Mouse (Mus musculus) gastrocnemius, adult 8-10 months (tissue): ENCODE data around the gene Zfp141. TPM values are rescaled to one million over a fixed set of nuclear protein-coding genes. Genes with fewer than 3 reads are reported as not detected.

Source experiments
- DNase-seq, 2 experiments: peaks; one replicate each; pipeline ENCODE4 v3.0.0; 2022; ENCODE audit warnings: low spot score in 2 of 2
- total RNA-seq, 4 experiments: library from RNA; stranded (reverse); gene quantifications; 2 replicates each; pipeline ENCODE4 v1.2.4; 2022

Zfp141 gene
- total RNA-seq: 1 to 10 TPM; 3.7 to 5.1 (median 4.5) TPM

GRCm38 (mm10) chr7:42505588-42505987 lies at the start of gene Zfp141:
Zfp141 (minus strand) TSS chr7:42505740.
- DNase-seq: peak; percentile 65 to 70

- DNase-seq: no peak
These were observed 46.2 kb upstream of the Zfp141 start for GRCm38 (mm10) chr7:42551766-42552165.

GRCm38 (mm10) chr7:42505186-42505585 lies 354 bp downstream of the Zfp141 start:
- no peak for DNase-seq

- DNase-seq: no peak
These were observed 7.3 kb downstream of the Zfp141 start for GRCm38 (mm10) chr7:42498248-42498647.

GRCm38 (mm10) chr7:42497356-42497755 lies 8.2 kb downstream of the Zfp141 start:
- no peak for DNase-seq

GRCm38 (mm10) chr7:42496202-42496601 lies 9.3 kb downstream of the Zfp141 start:
- no peak for DNase-seq

- no peak for DNase-seq
These were observed 14.7 kb downstream of the Zfp141 start for GRCm38 (mm10) chr7:42490859-42491258.

- DNase-seq: no peak
These were observed 15.2 kb downstream of the Zfp141 start for GRCm38 (mm10) chr7:42490358-42490757.

- no peak for DNase-seq
These were observed 50.9 kb downstream of the Zfp141 start for GRCm38 (mm10) chr7:42454640-42455039.

GRCm38 (mm10) chr7:42450618-42451017 lies 54.9 kb downstream of the Zfp141 start:
- no peak for DNase-seq

GRCm38 (mm10) chr7:42447850-42448249 lies 57.7 kb downstream of the Zfp141 start, which contains the start of gene 4933421I07Rik:
4933421I07Rik (minus strand) TSS chr7:42448120.
- DNase-seq: no peak

GRCm38 (mm10) chr7:42447352-42447751 lies 58.2 kb downstream of the Zfp141 start:
- DNase-seq: no peak

Other genes starting within 250 kb of the Zfp141 start
- gene Vmn2r61, start 245.7 kb downstream of the Zfp141 start, total RNA-seq: not detected
- not detected for gene 4933421I07Rik, start 57.6 kb downstream of the Zfp141 start, total RNA-seq
- gene Gm21028, start 72.8 kb upstream of the Zfp141 start, total RNA-seq: not detected
- under 1 TPM in 3 of 4 experiments, not detected in 1; 0.20 to 0.39 (median 0.22) TPM for gene Zfp977, start 86.8 kb upstream of the Zfp141 start, total RNA-seq
- 1 to 10 TPM in 2 of 4 experiments, under 1 TPM in 2; 0.94 to 1.8 (median 1.1) TPM for gene Zfp976, start 136.8 kb upstream of the Zfp141 start, total RNA-seq
- gene Zfp975, start 187.0 kb upstream of the Zfp141 start, total RNA-seq: 1 to 10 TPM; 4.6 to 5.4 (median 5.0) TPM
- gene Gm17067, start 221.3 kb upstream of the Zfp141 start, total RNA-seq: not detected